Mouse (Mus musculus): ENCODE measurements around the gene Sufu. TPM values are rescaled to one million over a fixed set of nuclear protein-coding genes. Genes with fewer than 3 reads are reported as not detected.

Sufu gene
- total and polyA plus RNA-seq, 2 experiments from 2014 or later: 17.2 to 21.4 TPM

GRCm38 (mm10) chr19:46434591-46434990, 37.9 kb downstream of the Sufu start:
- no peaks in the 10 kb centered on the region for H3K9me3 ChIP-seq (ENCODE audit: low read length)
- peaks cover 5% of the 10 kb centered on the region; the same call in 1 of the 2 replicates for H3K4me1 ChIP-seq (ENCODE audit: insufficient read depth, low read length)
- H3K4me3 ChIP-seq (ENCODE audit: low read length): no peak overlapping the region
- no peak for ATAC-seq
- H3K9ac ChIP-seq (replicated peaks; ENCODE audit: low read length): 0 out of 2 replicates have a peak overlapping the region, but pooled peaks have one; percentile 28
- no peak overlapping the region for H3K4me2 ChIP-seq (ENCODE audit: low read depth, low read length)
- DNase-seq (ENCODE audit: low spot score): peak; percentile 60
- H3K27ac ChIP-seq: peak overlapping the region; percentile 66; the same call in 1 of the 2 replicates
- TF ChIP-seq CTCF (IDR thresholded peaks at IDR 0.05; ENCODE audit: low read depth): no peak
- 47% methylated on average over 9 of the region's 9 CpGs for WGBS
- no peaks in the 10 kb centered on the region for H3K27me3 ChIP-seq (ENCODE audit: insufficient read depth, low read length)
- H3K36me3 ChIP-seq (ENCODE audit: insufficient read depth, low read length): no peaks in the 10 kb centered on the region

- Histone ChIP-seq H3K9me3 (ENCODE audit: low read length) (no peaks in the 10 kb centered on the region), H3K27ac (peak overlapping the region; percentile 66; the same call in 1 of the 2 replicates), H3K4me1 (ENCODE audit: insufficient read depth, low read length) (peaks cover 5% of the 10 kb centered on the region; the same call in 1 of the 2 replicates), H3K27me3 (ENCODE audit: insufficient read depth, low read length) (no peaks in the 10 kb centered on the region), H3K9ac (replicated peaks; ENCODE audit: low read length) (no peak overlapping the region), H3K4me3 (ENCODE audit: low read length) (no peak overlapping the region), H3K4me2 (ENCODE audit: low read depth, low read length) (no peak overlapping the region), H3K36me3 (ENCODE audit: insufficient read depth, low read length) (no peaks in the 10 kb centered on the region)
- 5% methylated on average over 7 of the region's 7 CpGs for WGBS
- peak; percentile 72 for TF ChIP-seq CTCF (IDR thresholded peaks at IDR 0.05; ENCODE audit: low read depth)
- peak; percentile 56 for DNase-seq (ENCODE audit: low spot score)
- ATAC-seq: peak; percentile 34; the same call in 1 of the 2 replicates
These were observed 38.8 kb downstream of the Sufu start for GRCm38 (mm10) chr19:46435492-46435891.

GRCm38 (mm10) chr19:46443509-46443908, 46.8 kb downstream of the Sufu start:
- H3K4me1 ChIP-seq (ENCODE audit: insufficient read depth, low read length): peaks cover 5% of the 10 kb centered on the region; the same call in 1 of the 2 replicates
- TF ChIP-seq CTCF (IDR thresholded peaks at IDR 0.05; ENCODE audit: low read depth): no peak
- H3K27ac ChIP-seq: peak overlapping the region; percentile 71; the same call in 1 of the 2 replicates
- H3K4me3 ChIP-seq (ENCODE audit: low read length): no peak overlapping the region
- no peak overlapping the region for H3K9ac ChIP-seq (replicated peaks; ENCODE audit: low read length)
- H3K4me2 ChIP-seq (ENCODE audit: low read depth, low read length): no peak overlapping the region
- DNase-seq (ENCODE audit: low spot score) (no peak), ATAC-seq (peak; percentile 27; the same call in 1 of the 2 replicates)
- H3K36me3 ChIP-seq (ENCODE audit: insufficient read depth, low read length): no peaks in the 10 kb centered on the region
- WGBS: 21% methylated on average over 6 of the region's 6 CpGs
- H3K9me3 ChIP-seq (ENCODE audit: low read length): no peaks in the 10 kb centered on the region
- H3K27me3 ChIP-seq (ENCODE audit: insufficient read depth, low read length): no peaks in the 10 kb centered on the region

GRCm38 (mm10) chr19:46444209-46444608, 47.5 kb downstream of the Sufu start:
- H3K27ac ChIP-seq: peak overlapping the region; percentile 71; the same call in 1 of the 2 replicates
- H3K9me3 ChIP-seq (ENCODE audit: low read length): no peaks in the 10 kb centered on the region
- no peak overlapping the region for H3K4me2 ChIP-seq (ENCODE audit: low read depth, low read length)
- H3K36me3 ChIP-seq (ENCODE audit: insufficient read depth, low read length): no peaks in the 10 kb centered on the region
- TF ChIP-seq CTCF (IDR thresholded peaks at IDR 0.05; ENCODE audit: low read depth): peak; percentile 93
- H3K27me3 ChIP-seq (ENCODE audit: insufficient read depth, low read length): no peaks in the 10 kb centered on the region
- DNase-seq (ENCODE audit: low spot score) (peak; percentile 95), ATAC-seq (peak; percentile 84)
- no peak overlapping the region for H3K9ac ChIP-seq (replicated peaks; ENCODE audit: low read length)
- WGBS: 4% methylated on average over 6 of the region's 6 CpGs
- no peak overlapping the region for H3K4me3 ChIP-seq (ENCODE audit: low read length)
- H3K4me1 ChIP-seq (ENCODE audit: insufficient read depth, low read length): peaks cover 5% of the 10 kb centered on the region; the same call in 1 of the 2 replicates

GRCm38 (mm10) chr19:46445641-46446040, 48.9 kb downstream of the Sufu start:
- DNase-seq (ENCODE audit: low spot score): no peak
- no peak overlapping the region for H3K27ac ChIP-seq
- no peak for TF ChIP-seq CTCF (IDR thresholded peaks at IDR 0.05; ENCODE audit: low read depth)
- 60% methylated on average over 6 of the region's 6 CpGs for WGBS
- ATAC-seq: no peak
- H3K36me3 ChIP-seq (ENCODE audit: insufficient read depth, low read length): no peaks in the 10 kb centered on the region
- H3K27me3 ChIP-seq (ENCODE audit: insufficient read depth, low read length): no peaks in the 10 kb centered on the region
- H3K9me3 ChIP-seq (ENCODE audit: low read length): no peaks in the 10 kb centered on the region
- no peak overlapping the region for H3K9ac ChIP-seq (replicated peaks; ENCODE audit: low read length)
- H3K4me1 ChIP-seq (ENCODE audit: insufficient read depth, low read length): peaks cover 5% of the 10 kb centered on the region; the same call in 1 of the 2 replicates
- no peak overlapping the region for H3K4me3 ChIP-seq (ENCODE audit: low read length)
- no peak overlapping the region for H3K4me2 ChIP-seq (ENCODE audit: low read depth, low read length)

GRCm38 (mm10) chr19:46446436-46447020, 49.8 kb downstream of the Sufu start:
- peak overlapping the region; percentile 65; the same call in 1 of the 2 replicates for H3K27ac ChIP-seq

GRCm38 (mm10) chr19:46447110-46447509, 50.4 kb downstream of the Sufu start:
- peak; percentile 46; the same call in 1 of the 2 replicates for ATAC-seq
- H3K4me3 ChIP-seq (ENCODE audit: low read length): no peak overlapping the region
- WGBS: 16% methylated on average over 7 of the region's 7 CpGs
- no peak for TF ChIP-seq CTCF (IDR thresholded peaks at IDR 0.05; ENCODE audit: low read depth)
- H3K4me2 ChIP-seq (ENCODE audit: low read depth, low read length): no peak overlapping the region
- H3K36me3 ChIP-seq (ENCODE audit: insufficient read depth, low read length): no peaks in the 10 kb centered on the region
- H3K9ac ChIP-seq (replicated peaks; ENCODE audit: low read length): no peak overlapping the region
- H3K27me3 ChIP-seq (ENCODE audit: insufficient read depth, low read length): no peaks in the 10 kb centered on the region
- H3K27ac ChIP-seq: peak overlapping the region; percentile 65
- peaks cover 10% of the 10 kb centered on the region; the same call in 1 of the 2 replicates for H3K4me1 ChIP-seq (ENCODE audit: insufficient read depth, low read length)
- peak; percentile 75 for DNase-seq (ENCODE audit: low spot score)
- no peaks in the 10 kb centered on the region for H3K9me3 ChIP-seq (ENCODE audit: low read length)

More at GRCm38 (mm10) chr19:46446436-46447020, 49.8 kb downstream of the Sufu start:
- no peaks in the 10 kb centered on the region for H3K9me3 ChIP-seq (ENCODE audit: low read length)
- DNase-seq (ENCODE audit: low spot score) (no peak), ATAC-seq (no peak)
- 52% methylated on average over 5 of the region's 5 CpGs for WGBS
- no peak for TF ChIP-seq CTCF (IDR thresholded peaks at IDR 0.05; ENCODE audit: low read depth)
- H3K27me3 ChIP-seq (ENCODE audit: insufficient read depth, low read length): no peaks in the 10 kb centered on the region
- H3K4me1 ChIP-seq (ENCODE audit: insufficient read depth, low read length): peaks cover 5% of the 10 kb centered on the region; the same call in 1 of the 2 replicates
- no peak overlapping the region for H3K4me3 ChIP-seq (ENCODE audit: low read length)
- no peak overlapping the region for H3K9ac ChIP-seq (replicated peaks; ENCODE audit: low read length)
- H3K4me2 ChIP-seq (ENCODE audit: low read depth, low read length): no peak overlapping the region
- no peaks in the 10 kb centered on the region for H3K36me3 ChIP-seq (ENCODE audit: insufficient read depth, low read length)
